Mouse (Mus musculus): ENCODE results near the gene Nat14.
A peak's percentile ranks its signal among the peaks of the same experiment; 100 is the strongest.

- TF ChIP-seq EP300 (IDR thresholded peaks at IDR 0.05; ENCODE audit: low read depth), result no peak
- 0 out of 2 replicates have a peak, but pooled peaks have one; percentile 1 for TF ChIP-seq CTCF (IDR thresholded peaks at IDR 0.05; ENCODE audit: low read depth)
Observed at GRCm38 (mm10) chr7:4899649-4900522, 21.9 kb upstream of the Nat14 start.
